Mouse (Mus musculus): ENCODE measurements around the gene Tmem213.

Gene Tmem213

GRCm38 (mm10) chr6:38118341-38118740 is 9.3 kb downstream of the Tmem213 start:
- no peak for DNase-seq

GRCm38 (mm10) chr6:38120681-38121371 is 11.8 kb downstream of the Tmem213 start:
- no peak for DNase-seq

DNA sequence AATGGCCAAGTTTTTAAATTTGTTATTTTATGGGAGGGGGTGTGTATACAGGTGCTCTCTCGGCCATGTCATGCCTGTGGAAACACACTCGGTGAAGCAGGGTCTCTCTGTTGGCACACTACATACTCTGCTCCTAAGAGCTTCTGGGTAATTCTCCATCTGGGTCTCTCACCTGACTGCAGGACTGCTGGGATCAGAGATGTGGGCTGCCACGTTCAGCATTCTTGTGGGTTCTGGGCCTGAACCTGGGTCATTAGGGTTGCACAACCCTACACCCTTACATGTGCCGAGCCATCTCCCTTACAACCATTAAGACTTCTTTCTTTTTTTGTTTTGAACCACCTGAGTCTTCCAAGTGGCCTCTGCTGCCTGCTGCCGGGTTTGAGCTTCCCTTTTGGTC is 12.8 kb downstream of the Tmem213 start:
- no peak for DNase-seq

DNA sequence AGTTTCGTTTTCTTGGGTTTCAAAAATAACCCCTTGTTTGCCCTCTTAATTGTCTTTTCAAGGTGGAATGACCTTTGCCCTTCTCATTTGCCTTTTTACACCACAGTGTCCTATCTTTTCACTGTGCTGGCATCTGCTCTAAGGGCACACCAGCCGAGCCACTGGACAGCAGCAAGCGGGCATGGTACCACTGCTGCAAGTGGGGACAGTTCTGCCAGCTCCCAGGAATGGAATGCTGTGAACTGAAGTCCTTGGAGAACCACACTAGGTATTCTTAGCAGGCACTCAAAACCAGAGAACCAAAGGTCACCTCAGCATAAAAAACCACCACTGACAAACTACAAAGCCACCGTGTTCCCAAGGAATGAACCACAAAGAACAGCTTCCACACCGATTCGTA is 13.7 kb downstream of the Tmem213 start:
- DNase-seq: no peak

- DNase-seq: no peak
Observed at GRCm38 (mm10) chr6:38123471-38124206, 14.6 kb downstream of the Tmem213 start.

GRCm38 (mm10) chr6:38124207-38124835 is 15.3 kb downstream of the Tmem213 start, which contains the start of gene Atp6v0a4:
TSS of gene Atp6v0a4 (minus strand) at chr6:38124586.
- no peak for DNase-seq

DNA sequence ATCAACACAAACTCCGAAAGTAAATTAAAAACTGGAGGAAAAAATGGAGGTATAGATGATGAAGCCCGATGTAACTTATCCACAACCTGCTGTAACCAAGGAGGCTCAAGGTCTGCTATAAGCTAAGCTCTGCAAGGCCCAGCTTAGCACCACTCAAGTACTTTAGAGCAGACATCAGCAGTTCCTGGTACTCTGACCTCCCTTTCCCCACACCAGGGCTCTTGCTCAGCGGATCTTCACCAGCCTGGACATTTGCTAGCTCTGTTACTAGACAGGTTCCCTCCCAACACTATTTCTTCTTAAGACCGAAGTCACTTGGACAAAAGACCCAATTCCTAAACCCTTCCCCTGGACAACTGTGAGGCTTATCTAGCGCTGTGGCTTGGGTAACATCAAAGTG is 15.8 kb downstream of the Tmem213 start:
- DNase-seq: no peak

DNA sequence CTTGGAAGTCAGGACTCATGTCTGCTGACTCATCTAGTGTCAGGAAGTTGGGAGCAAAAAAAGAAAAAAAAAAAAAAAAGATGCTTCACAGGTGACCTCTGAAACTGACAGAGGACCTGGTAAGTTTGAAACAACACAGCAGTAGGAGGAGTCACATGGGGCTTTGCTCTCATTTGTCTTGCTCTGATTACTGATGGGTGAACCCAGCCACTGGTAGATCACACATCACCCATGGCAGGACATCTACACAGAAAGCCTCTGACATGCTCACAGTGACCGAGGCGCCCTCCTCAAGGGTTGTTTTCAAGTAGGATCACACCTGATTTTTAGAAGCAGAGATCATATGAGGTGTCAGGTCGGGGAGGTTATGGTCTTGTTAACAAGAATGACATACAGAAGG is 16.4 kb downstream of the Tmem213 start:
- no peak for DNase-seq

GRCm38 (mm10) chr6:38128115-38128514 is 19.1 kb downstream of the Tmem213 start:
- no peak for DNase-seq

- no peak for DNase-seq
Observed at GRCm38 (mm10) chr6:38129883-38130282, 20.8 kb downstream of the Tmem213 start.

- DNase-seq: peak; percentile 61
Observed at GRCm38 (mm10) chr6:38131801-38132231, 22.8 kb downstream of the Tmem213 start.

DNA sequence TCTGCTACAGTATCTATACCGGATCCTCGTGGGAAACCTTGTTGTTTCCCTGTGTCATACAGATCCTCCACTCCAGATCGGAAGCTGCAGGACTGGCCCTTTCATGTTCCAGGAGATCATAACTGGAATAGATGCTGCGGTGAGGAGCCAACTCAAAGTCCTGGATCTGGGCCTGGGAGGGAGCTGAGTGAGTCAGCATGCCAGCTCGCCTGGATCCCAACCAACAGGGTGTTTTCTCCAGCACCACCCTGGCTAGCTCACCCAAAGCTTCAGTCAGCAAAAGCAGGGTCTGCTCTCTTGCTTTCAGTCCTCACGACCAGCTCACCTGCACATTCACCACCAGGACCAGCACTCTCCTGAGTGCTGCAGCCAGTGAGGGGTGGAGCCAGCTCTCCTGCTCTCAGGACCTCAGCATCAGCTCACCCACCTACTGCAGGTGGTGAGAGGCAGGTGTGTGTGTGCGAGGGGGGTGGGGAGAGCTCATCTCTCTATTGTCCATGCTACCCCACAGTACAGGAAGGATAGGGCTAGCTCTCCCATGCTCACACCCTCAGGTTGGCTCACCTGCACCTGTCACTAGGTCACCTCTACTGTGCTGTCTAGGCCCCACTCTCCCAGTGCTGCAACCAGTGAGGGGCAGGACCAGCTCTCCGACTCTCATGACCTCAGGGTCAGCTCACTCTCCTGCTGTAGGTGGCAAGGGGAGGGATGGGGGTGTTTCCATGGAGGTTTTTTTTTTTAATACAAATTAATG is 25.9 kb downstream of the Tmem213 start:
- peak; percentile 76 for DNase-seq

DNA sequence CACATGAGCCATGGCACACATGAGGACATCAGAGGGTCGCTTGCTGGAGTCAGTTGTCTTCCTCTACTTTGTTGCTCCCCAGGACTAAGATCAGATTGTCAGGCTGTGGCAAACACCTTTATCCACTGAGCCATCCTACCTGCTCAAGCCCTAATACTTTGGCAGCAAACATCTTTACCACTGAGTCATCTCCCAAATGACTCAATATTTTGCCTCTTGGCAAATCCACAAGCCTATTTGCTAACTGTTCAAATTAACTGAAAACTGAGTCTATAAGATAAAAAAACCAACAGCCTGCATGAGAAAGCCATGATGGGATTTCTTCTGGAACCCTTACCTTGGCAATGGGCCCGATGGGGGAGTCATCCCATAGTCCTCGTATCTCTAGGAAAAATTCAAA is 30.0 kb downstream of the Tmem213 start:
- DNase-seq: no peak

GRCm38 (mm10) chr6:38140402-38140801 is 31.3 kb downstream of the Tmem213 start:
- DNase-seq: no peak

- no peak for DNase-seq
Observed at GRCm38 (mm10) chr6:38144161-38144998, 35.3 kb downstream of the Tmem213 start.

DNA sequence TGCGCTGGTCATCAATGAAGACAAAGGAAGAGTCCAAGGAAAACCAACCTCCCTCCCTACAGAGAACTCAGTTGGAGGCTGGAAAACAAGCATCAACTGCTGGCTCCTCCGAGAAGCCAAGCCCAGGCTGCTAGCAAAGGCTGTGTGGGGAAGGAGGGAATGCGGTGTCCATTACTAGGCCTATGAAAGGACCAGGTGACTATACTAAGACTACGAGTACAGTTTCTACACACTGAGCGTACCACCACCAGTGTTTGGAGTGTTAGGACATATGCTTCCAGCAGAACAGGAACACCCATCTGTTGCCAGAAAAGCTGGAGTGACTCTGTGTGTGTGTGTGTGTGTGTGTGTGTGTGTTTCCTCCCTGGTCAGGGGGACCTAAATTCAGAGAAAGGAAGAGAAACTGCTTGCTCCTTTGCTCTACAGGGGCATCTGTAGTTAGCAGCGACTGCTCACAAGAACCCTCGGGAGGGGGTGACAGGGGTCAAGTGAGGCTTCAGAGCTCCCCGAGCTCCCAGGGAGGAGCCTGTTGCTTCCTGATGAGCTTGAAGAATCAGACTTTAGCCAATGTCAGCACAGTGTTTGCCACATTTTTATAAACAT is 36.5 kb downstream of the Tmem213 start:
- DNase-seq: no peak

DNA sequence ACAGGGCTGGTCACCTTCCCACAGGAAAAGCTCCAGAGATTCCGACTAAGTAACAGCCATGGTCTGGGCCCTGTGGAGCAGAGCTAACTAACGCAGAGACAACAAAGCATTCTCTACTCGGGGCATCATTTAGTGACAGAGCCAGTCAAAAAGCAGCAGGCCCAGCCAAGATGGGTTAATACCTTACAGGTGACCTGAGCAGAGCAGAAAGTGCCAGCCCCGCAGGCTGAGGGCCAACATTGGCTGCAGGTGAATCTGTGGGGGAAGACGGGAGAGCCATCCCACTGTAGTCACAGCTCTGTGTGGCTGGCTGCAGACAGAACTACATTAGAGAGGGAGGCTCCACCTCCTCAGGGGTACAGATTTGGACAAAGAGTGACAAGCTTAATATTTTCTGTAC is 38.2 kb downstream of the Tmem213 start:
- DNase-seq: no peak

DNA sequence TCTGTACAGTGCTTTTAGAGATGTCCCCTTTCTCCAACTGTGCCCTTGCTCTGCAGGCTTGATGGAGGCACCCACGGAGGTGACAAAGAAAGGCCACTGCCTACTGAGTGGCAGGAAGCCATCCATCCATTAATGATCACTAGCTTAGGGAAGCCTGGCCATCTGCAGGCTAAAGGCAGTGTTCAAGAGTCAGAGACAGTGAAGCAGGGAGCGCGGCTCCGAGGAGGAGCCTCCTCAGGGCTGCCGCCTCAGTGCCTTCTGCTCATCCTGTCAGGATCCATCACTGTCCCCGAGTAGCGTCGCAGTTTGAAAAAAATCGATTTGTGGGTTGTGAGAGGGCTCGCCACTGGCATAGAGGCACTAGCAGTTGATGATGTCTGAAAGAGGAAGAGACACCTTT is 39.6 kb downstream of the Tmem213 start:
- DNase-seq: no peak

DNA sequence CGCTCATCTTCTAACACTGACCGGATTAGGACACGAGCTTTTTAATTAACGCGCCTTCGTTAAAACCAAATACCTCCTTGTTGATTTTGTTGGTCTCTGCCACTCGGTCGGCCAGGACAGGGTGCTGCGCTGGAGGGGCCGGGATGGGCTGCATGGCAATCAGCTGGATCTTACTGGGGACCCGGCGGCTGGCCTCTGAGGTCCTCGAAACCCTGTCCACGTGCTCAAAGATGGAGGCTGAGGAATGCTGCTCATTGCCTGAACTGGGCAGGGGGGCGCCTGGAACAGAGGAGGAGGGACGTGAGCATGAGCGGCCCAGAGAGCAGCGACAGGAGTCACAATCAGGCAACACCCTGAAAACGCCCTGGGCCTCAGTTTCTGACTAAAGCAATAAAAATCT is 40.4 kb downstream of the Tmem213 start:
- no peak for DNase-seq

GRCm38 (mm10) chr6:38152305-38152704 is 43.2 kb downstream of the Tmem213 start:
- no peak for DNase-seq

- no peak for DNase-seq
Observed at GRCm38 (mm10) chr6:38156204-38156603, 47.1 kb downstream of the Tmem213 start.

DNA sequence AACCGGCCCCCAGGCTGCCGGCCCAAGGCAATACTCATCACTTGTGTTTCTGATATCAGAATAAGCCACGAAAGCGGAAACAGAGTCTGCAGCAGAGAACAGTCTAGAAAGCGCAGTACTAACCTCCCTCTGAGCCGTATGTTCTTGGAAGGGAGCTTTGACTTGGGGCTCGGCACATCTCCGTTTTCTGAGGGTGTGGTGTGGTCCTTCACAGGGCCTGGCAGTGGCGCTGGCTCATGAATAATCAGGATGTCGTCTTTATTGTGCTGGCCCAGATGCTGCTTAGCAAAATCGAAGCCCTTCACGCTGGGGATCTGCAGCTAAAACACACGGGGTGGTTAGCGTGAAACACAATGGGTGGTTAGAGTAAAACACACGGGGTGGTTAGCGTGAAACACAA is 48.9 kb downstream of the Tmem213 start:
- DNase-seq: no peak
